Mouse (Mus musculus): ENCODE results near the gene Ifngr2.

The Ifngr2 gene

DNA sequence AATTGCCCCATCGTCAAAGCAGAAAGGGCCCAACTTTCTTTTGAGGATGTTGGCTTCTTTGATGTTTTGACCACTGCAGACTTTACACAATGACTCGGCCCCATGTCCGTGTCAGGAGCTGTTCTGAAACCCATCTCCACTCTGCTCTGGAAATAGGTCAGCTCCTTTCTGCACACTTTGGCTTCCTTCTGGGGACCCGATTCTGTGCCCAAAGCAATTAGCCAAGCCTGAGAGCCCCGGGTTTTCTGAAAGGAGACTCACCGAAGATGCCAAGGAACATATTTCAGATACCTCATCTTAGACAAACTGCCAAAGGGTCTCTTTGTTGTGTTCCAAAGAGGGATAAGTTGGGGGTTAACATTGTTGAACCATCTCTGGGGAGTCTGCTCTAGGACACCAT, 67.7 kb downstream of the Ifngr2 start:
- no peak for DNase-seq
